Mouse (Mus musculus) inflammation-experienced regulatory T-cells (primary cell): ENCODE results near the gene Sgpp2. TPM values are rescaled to one million over a fixed set of nuclear protein-coding genes. Genes with fewer than 3 reads are reported as not detected.

Experiments used
- polyA plus RNA-seq, 2 experiments: library from polyadenylated mRNA; unstranded; fragments of 100-300 nt; shearing (Covaris generic); gene quantifications; one replicate each; pipeline ENCODE4 v1.2.1; 2017

Gene Sgpp2
- polyA plus RNA-seq, result under 1 TPM; 0.12 to 0.77 TPM

GRCm38 (mm10) chr1:78310021-78310752, at the start of gene Sgpp2:
Sgpp2 (plus strand) TSS chr1:78310345.

Other genes with a start within 250 kb of the Sgpp2 start
- gene Pax3, start 113.2 kb upstream of the Sgpp2 start, polyA plus RNA-seq, result under 1 TPM; 0.14 to 0.50 TPM
- gene Farsb, start 178.6 kb downstream of the Sgpp2 start, polyA plus RNA-seq, result 10 to 100 TPM; 88.5 to 90.8 TPM
- not detected for gene Mogat1, start 200.6 kb downstream of the Sgpp2 start, polyA plus RNA-seq
- under 1 TPM; 0.05 to 0.27 TPM for gene BC035947, start 201.8 kb downstream of the Sgpp2 start, polyA plus RNA-seq